Comparison of ENCODE assay signal across 20 mouse cellular contexts in genomic region chr15:83673621-83674020, GRCm38 (mm10). TPM values are rescaled to one million over a fixed set of nuclear protein-coding genes. Genes with fewer than 3 reads are reported as not detected.
A peak's percentile ranks its signal among the peaks of the same experiment; 100 is the strongest.
DNase-seq lines count a peak whose midpoint lies in the region; ATAC-seq lines count a peak whose summit lies in the region.
"Had no signal": no experiment of that assay in that cellular context is flagged by ENCODE, and none has a peak within 500 bp of the region (broad histone marks: within the 10 kb centered on the region; RNA-seq: fewer than 3 reads in every experiment).

No protein-coding gene starts in this region.

- H3K4me2 ChIP-seq in embryonic facial prominence, embryonic 11.5 days (ENCODE audit: low read depth, low read length), result no peak overlapping the region
- H3K4me2 ChIP-seq in hindbrain, embryonic 16.5 days (ENCODE audit: low read length), result no peak overlapping the region
- H3K4me2 ChIP-seq: forebrain, embryonic 13.5 days; heart, embryonic 13.5 days; hindbrain, embryonic 15.5 days had no signal

- H3K9me3 ChIP-seq in embryonic facial prominence, embryonic 11.5 days (replicated peaks; ENCODE audit: control insufficient read depth, low read length), result no peaks in the 10 kb centered on the region
- no peaks in the 10 kb centered on the region for H3K9me3 ChIP-seq in hindbrain, embryonic 16.5 days (ENCODE audit: control insufficient read depth, low read length)
- H3K9me3 ChIP-seq: forebrain, embryonic 13.5 days; heart, embryonic 13.5 days; hindbrain, embryonic 15.5 days had no signal

- no peak overlapping the region for H3K27ac ChIP-seq in embryonic facial prominence, embryonic 11.5 days (replicated peaks; ENCODE audit: low read depth, low read length)
- H3K27ac ChIP-seq in hindbrain, embryonic 16.5 days (ENCODE audit: low read depth, low read length), result no peak overlapping the region
- H3K27ac ChIP-seq: forebrain, embryonic 13.5 days; heart, embryonic 13.5 days; hindbrain, embryonic 15.5 days had no signal

- no peaks in the 10 kb centered on the region for H3K27me3 ChIP-seq in embryonic facial prominence, embryonic 11.5 days (ENCODE audit: control insufficient read depth, insufficient read depth, low read length)
- no peaks in the 10 kb centered on the region for H3K27me3 ChIP-seq in hindbrain, embryonic 16.5 days (replicated peaks; ENCODE audit: control insufficient read depth, insufficient read depth, low read length)
- H3K27me3 ChIP-seq: forebrain, embryonic 13.5 days had no signal

- ATAC-seq in cerebellum, adult (ENCODE audit: insufficient number of reproducible peaks, low FRiP score, low TSS enrichment), result no peak
- no peak for ATAC-seq in embryonic facial prominence, embryonic 11.5 days (replicated peaks; ENCODE audit: insufficient number of reproducible peaks, low FRiP score, low TSS enrichment, low read depth)
- no peak for ATAC-seq in hindbrain, embryonic 16.5 days
- ATAC-seq: forebrain, embryonic 13.5 days; forebrain, postnatal 0 days; inflammation-experienced regulatory T-cells, adult 6 months; intestine, postnatal 0 days had no signal

- H3K36me3 ChIP-seq in embryonic facial prominence, embryonic 11.5 days (replicated peaks; ENCODE audit: control insufficient read depth, insufficient read depth, low read depth, low read length), result no peaks in the 10 kb centered on the region
- no peaks in the 10 kb centered on the region for H3K36me3 ChIP-seq in hindbrain, embryonic 16.5 days (ENCODE audit: control insufficient read depth, insufficient read depth, low read length)
- H3K36me3 ChIP-seq: heart, embryonic 13.5 days; hindbrain, embryonic 15.5 days had no signal

- H3K4me1 ChIP-seq in embryonic facial prominence, embryonic 11.5 days (ENCODE audit: control insufficient read depth, insufficient read depth, low read length), result peaks cover 7% of the 10 kb centered on the region
- H3K4me1 ChIP-seq in hindbrain, embryonic 16.5 days (ENCODE audit: control insufficient read depth, insufficient read depth, low read depth, low read length), result peaks cover 10% of the 10 kb centered on the region

- WGBS in embryonic facial prominence, embryonic 11.5 days, result 27% methylated on average over 3 of the region's 3 CpGs
- 80% methylated on average over 3 of the region's 3 CpGs for WGBS in hindbrain, embryonic 16.5 days

- no peak overlapping the region for H3K9ac ChIP-seq in embryonic facial prominence, embryonic 11.5 days (replicated peaks; ENCODE audit: low read length)
- H3K9ac ChIP-seq in hindbrain, embryonic 16.5 days (ENCODE audit: low read depth, low read length), result no peak overlapping the region
- H3K9ac ChIP-seq: forebrain, embryonic 13.5 days; forebrain, postnatal 0 days; heart, embryonic 13.5 days; hindbrain, embryonic 15.5 days had no signal

- H3K4me3 ChIP-seq in embryonic facial prominence, embryonic 11.5 days (ENCODE audit: low read depth, low read length), result no peak overlapping the region
- no peak overlapping the region for H3K4me3 ChIP-seq in hindbrain, embryonic 16.5 days (ENCODE audit: low read length)
- H3K4me3 ChIP-seq: forebrain, embryonic 13.5 days; heart, embryonic 13.5 days; hindbrain, embryonic 15.5 days had no signal

- DNase-seq in cerebellum, postnatal 10 days, result peak; percentile 32 to 40
- DNase-seq in MN1 (ENCODE audit: low spot score), result peak; percentile 23
- DNase-seq in adrenal gland, postnatal 14 days, result peak; percentile 24
- DNase-seq in embryonic facial prominence, embryonic 11.5 days (ENCODE audit: low spot score), result peak; percentile 29
- DNase-seq in urinary bladder, postnatal 10 days (ENCODE audit: low spot score), result no peak
- DNase-seq: cerebellum, adult 2 months; cerebellum, postnatal 14 days; forebrain, postnatal 0 days; gastrocnemius, postnatal 36 days; heart, adult 11 months; heart, postnatal 36 days had no signal

RNA-seq across cellular contexts. Expression of gene Scube1, which starts 51.2 kb away (rescaled TPM):
- total RNA-seq in adrenal gland, postnatal 14 days (2021), result 5.9 and 6.6 TPM in 2 replicates
- 30.2 and 32.8 TPM in 2 replicates for polyA plus RNA-seq in embryonic facial prominence, embryonic 11.5 days (2014; fragmentation: Nextera tagmentation; extraction: Ambion mirVana)
- polyA plus RNA-seq in hindbrain, embryonic 16.5 days (2015; fragmentation: Nextera tagmentation; extraction: Ambion mirVana), result 5.8 and 9.2 TPM in 2 replicates
- total RNA-seq: CH12.LX; common myeloid progenitor, adult 5-6 weeks had no signal
- polyA plus RNA-seq: inflammation-experienced regulatory T-cells, adult 6 months had no signal
